Mouse (Mus musculus) spleen, adult 2 months (tissue): ENCODE results near the gene Ncor2.

Experiments used
- CTCF ChIP-seq: fragments of 200-500 bp; IDR thresholded peaks from 2 replicates; pipeline ENCODE4 v1.5.1; 2011; ENCODE audit warnings: mild to moderate bottlenecking, inconsistent platforms; ENCODE audit not compliant: insufficient read depth, insufficient read length, insufficient replicate concordance; ENCODE audit errors: extremely low read depth
- POLR2A ChIP-seq: fragments of 200-500 bp; IDR thresholded peaks from 2 replicates; pipeline ENCODE4 v1.6.1; 2011; ENCODE audit warnings: low read depth, low read length, inconsistent platforms

GRCm38 (mm10) chr5:125147124-125147523, 31.9 kb downstream of the Ncor2 start:
- TF ChIP-seq POLR2A (no peak), CTCF (no peak)
